Mouse (Mus musculus): Measurements from ENCODE around the gene Kcna2. TPM values are rescaled to one million over a fixed set of nuclear protein-coding genes. Genes with fewer than 3 reads are reported as not detected.

The Kcna2 gene
- polyA plus RNA-seq, 1 experiment from 2014 or later = 0.14 TPM

DNA sequence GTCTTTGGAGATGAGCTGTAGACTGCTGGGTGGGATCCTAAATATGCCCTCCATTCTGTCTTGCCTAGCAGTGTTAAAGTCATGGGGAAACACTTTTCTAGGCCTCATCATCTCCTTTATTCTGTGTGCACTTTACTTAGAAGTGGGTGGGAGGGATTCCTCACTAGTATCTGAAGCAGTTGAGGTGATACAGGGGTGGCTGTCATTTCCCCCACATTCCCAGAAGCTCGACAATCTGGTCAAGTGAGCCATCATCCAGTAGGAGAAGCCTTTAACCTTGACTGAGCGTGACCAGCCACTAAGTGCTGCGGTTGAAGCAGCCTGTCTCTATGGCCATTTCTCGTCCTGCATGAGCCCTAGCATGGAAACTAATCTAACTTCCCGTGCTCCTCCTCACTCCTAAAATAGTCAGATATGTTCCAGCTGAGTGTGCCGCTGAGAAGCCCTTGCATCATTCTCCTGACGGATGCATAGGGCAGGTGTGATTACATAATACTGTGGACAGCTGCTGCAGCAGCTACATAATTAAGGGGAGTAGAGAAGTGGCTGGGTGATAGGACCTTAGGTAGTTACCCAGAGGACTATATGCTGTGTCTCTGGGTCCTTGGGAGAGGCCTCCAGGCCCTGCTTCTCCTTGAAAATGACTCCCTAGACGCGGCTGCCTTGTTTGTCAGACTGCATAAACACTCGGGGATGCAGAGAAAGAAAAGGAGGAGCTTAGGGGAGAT lies 12.2 kb downstream of the Kcna2 start:
- H3K36me3 ChIP-seq (ENCODE audit: control insufficient read depth, insufficient read depth, low read length) = no peaks in the 10 kb centered on the region
- no peaks in the 10 kb centered on the region for H3K27me3 ChIP-seq (ENCODE audit: control insufficient read depth, insufficient read depth, low read length)
- no peaks in the 10 kb centered on the region for H3K9me3 ChIP-seq (replicated peaks; ENCODE audit: control insufficient read depth, low read length)
- no peak overlapping the region for H3K27ac ChIP-seq (ENCODE audit: low read length)
- H3K4me1 ChIP-seq (ENCODE audit: control insufficient read depth, insufficient read depth, low read length) = no peaks in the 10 kb centered on the region
- H3K4me3 ChIP-seq (replicated peaks; ENCODE audit: low read length) = no peak overlapping the region
- WGBS = 55% methylated on average over 10 of the region's 10 CpGs
- no peak for ATAC-seq (ENCODE audit: insufficient read depth, low FRiP score)
- H3K4me2 ChIP-seq (ENCODE audit: low read depth, low read length) = no peak overlapping the region
- H3K9ac ChIP-seq (ENCODE audit: low read length) = no peak overlapping the region

DNA sequence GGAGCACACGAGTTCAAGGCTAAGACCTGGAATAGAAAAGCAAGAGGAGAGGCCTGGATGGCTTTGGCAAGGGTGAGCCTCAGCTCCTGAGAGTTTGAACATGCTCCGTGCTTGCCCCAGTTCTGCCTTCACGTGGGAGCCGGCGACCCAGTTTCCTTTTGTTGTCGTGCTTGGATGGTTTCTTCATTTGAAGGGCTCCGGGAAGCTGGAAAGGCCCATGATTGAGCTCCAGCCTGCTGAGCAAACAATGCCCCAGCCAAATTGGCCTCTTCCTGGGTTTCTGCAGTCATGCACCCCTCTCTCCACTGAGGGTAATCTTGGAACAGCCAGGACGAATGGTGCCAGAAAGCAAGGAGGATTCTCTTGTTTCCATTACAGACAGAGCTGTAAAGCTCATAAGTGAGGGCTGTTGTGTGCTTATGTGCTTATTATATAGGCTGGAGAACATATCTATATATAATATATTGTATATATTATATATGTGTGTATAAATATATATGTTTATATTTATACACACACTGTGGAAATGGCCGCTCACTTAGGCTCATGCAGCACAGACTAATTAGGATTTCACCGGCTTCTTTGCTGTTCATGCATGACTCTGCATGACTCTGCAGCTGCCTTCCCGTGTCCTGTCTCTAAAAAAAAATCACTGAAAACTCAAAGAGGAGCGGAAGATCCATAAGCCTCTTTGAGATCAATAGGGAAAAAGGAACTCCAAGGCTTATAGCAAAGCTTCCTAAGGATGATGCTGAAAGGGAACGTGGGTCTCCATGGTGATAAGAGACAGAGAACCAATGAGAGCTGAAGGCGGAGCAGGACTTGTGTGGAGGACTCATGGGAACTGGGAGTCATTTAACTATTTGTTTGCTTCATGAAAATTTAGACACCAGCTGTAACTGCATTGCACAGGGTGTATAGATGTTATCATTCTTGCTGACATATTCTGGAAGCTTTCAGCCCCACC lies 13.1 kb downstream of the Kcna2 start:
- Histone ChIP-seq H3K4me1 (ENCODE audit: control insufficient read depth, insufficient read depth, low read length) (no peaks in the 10 kb centered on the region), H3K9me3 (replicated peaks; ENCODE audit: control insufficient read depth, low read length) (no peaks in the 10 kb centered on the region), H3K4me3 (replicated peaks; ENCODE audit: low read length) (no peak overlapping the region), H3K4me2 (ENCODE audit: low read depth, low read length) (no peak overlapping the region), H3K9ac (ENCODE audit: low read length) (no peak overlapping the region), H3K27me3 (ENCODE audit: control insufficient read depth, insufficient read depth, low read length) (no peaks in the 10 kb centered on the region), H3K27ac (ENCODE audit: low read length) (no peak overlapping the region), H3K36me3 (ENCODE audit: control insufficient read depth, insufficient read depth, low read length) (no peaks in the 10 kb centered on the region)
- ATAC-seq (ENCODE audit: insufficient read depth, low FRiP score) = 0 out of 2 replicates have a peak, but pooled peaks have one; percentile 21
- 62% methylated on average over 14 of the region's 14 CpGs for WGBS

GRCm38 (mm10) chr3:107114941-107115340 lies 14.0 kb downstream of the Kcna2 start:
- no peaks in the 10 kb centered on the region for H3K9me3 ChIP-seq (replicated peaks; ENCODE audit: control insufficient read depth, low read length)
- 87% methylated on average over 2 of the region's 2 CpGs for WGBS
- no peak for ATAC-seq (ENCODE audit: insufficient read depth, low FRiP score)

DNA sequence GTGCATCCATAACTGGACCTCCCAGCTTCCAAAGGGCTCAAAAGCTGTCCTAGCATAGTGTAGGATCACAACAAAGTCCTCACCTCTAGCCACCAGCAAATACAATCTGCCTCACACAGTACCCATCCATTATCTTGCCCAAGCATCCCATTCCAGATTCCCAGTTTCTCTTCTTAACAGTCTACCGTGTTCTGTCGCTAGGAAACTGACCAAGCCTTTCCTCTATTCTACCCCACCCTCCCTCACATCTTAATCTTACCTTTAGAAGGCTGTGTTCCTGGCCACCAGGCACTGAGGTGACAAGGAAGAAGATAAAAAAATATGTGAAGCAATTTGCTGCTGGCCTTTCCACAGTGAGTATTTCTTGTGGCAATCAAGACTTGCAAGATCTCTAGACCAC lies 14.8 kb downstream of the Kcna2 start:
- ATAC-seq (ENCODE audit: insufficient read depth, low FRiP score) = no peak
- 63% methylated on average over 2 of the region's 2 CpGs for WGBS
- Histone ChIP-seq H3K4me1 (ENCODE audit: control insufficient read depth, insufficient read depth, low read length) (no peaks in the 10 kb centered on the region), H3K27me3 (ENCODE audit: control insufficient read depth, insufficient read depth, low read length) (no peaks in the 10 kb centered on the region), H3K36me3 (ENCODE audit: control insufficient read depth, insufficient read depth, low read length) (no peaks in the 10 kb centered on the region), H3K4me2 (ENCODE audit: low read depth, low read length) (no peak overlapping the region), H3K4me3 (replicated peaks; ENCODE audit: low read length) (no peak overlapping the region), H3K9me3 (replicated peaks; ENCODE audit: control insufficient read depth, low read length) (no peaks in the 10 kb centered on the region), H3K27ac (ENCODE audit: low read length) (no peak overlapping the region), H3K9ac (ENCODE audit: low read length) (no peak overlapping the region)

More at GRCm38 (mm10) chr3:107114941-107115340, 14.0 kb downstream of the Kcna2 start:
- H3K4me1 ChIP-seq (ENCODE audit: control insufficient read depth, insufficient read depth, low read length) = no peaks in the 10 kb centered on the region
- H3K4me2 ChIP-seq (ENCODE audit: low read depth, low read length) = no peak overlapping the region
- no peaks in the 10 kb centered on the region for H3K27me3 ChIP-seq (ENCODE audit: control insufficient read depth, insufficient read depth, low read length)
- no peak overlapping the region for H3K4me3 ChIP-seq (replicated peaks; ENCODE audit: low read length)
- H3K27ac ChIP-seq (ENCODE audit: low read length) = no peak overlapping the region
- H3K36me3 ChIP-seq (ENCODE audit: control insufficient read depth, insufficient read depth, low read length) = no peaks in the 10 kb centered on the region
- H3K9ac ChIP-seq (ENCODE audit: low read length) = no peak overlapping the region

DNA sequence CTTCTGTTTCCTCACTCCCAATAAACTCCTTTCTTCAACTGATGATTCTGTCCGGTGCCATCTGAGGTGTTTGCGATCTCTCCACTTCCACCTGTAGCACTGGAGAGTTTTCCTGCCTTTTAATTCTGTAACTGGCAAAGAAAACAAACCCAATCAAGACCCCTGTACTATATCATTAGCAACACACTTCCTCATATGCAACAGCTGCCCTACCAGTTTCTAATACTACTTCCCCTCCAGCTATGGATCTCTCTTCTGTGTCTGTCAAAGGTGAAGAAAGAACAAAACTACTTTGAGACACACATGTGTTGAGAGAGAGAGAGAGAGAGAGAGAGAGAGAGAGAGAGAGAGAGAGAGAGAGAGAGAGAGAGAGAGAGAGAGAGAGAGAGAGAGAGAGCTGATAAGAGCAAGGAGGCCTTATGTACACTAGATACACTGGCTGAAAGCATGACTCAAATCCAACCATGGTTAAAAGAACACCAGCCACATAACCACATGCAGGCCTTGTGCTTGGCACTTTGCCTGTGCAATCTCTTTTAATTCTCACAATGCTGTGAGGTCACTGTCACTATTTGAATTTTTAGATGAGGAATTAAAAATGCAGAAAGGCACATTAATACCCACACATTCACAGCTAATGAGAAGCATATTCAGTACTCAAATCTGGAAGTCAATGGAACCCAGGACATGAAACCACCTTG lies 19.1 kb downstream of the Kcna2 start:
- Histone ChIP-seq H3K36me3 (ENCODE audit: control insufficient read depth, insufficient read depth, low read length) (no peaks in the 10 kb centered on the region), H3K27ac (ENCODE audit: low read length) (no peak overlapping the region), H3K4me1 (ENCODE audit: control insufficient read depth, insufficient read depth, low read length) (no peaks in the 10 kb centered on the region), H3K4me3 (replicated peaks; ENCODE audit: low read length) (no peak overlapping the region), H3K4me2 (ENCODE audit: low read depth, low read length) (no peak overlapping the region), H3K27me3 (ENCODE audit: control insufficient read depth, insufficient read depth, low read length) (no peaks in the 10 kb centered on the region), H3K9me3 (replicated peaks; ENCODE audit: control insufficient read depth, low read length) (no peaks in the 10 kb centered on the region), H3K9ac (ENCODE audit: low read length) (no peak overlapping the region)
- WGBS = 81% methylated on average over 2 of the region's 2 CpGs
- no peak for ATAC-seq (ENCODE audit: insufficient read depth, low FRiP score)

GRCm38 (mm10) chr3:107122306-107122705 lies 21.4 kb downstream of the Kcna2 start:
- no peaks in the 10 kb centered on the region for H3K9me3 ChIP-seq (replicated peaks; ENCODE audit: control insufficient read depth, low read length)
- no peak overlapping the region for H3K4me3 ChIP-seq (replicated peaks; ENCODE audit: low read length)
- no peak overlapping the region for H3K9ac ChIP-seq (ENCODE audit: low read length)
- no peak for ATAC-seq (ENCODE audit: insufficient read depth, low FRiP score)
- H3K36me3 ChIP-seq (ENCODE audit: control insufficient read depth, insufficient read depth, low read length) = no peaks in the 10 kb centered on the region
- H3K4me2 ChIP-seq (ENCODE audit: low read depth, low read length) = no peak overlapping the region
- H3K27me3 ChIP-seq (ENCODE audit: control insufficient read depth, insufficient read depth, low read length) = no peaks in the 10 kb centered on the region
- H3K4me1 ChIP-seq (ENCODE audit: control insufficient read depth, insufficient read depth, low read length) = no peaks in the 10 kb centered on the region
- H3K27ac ChIP-seq (ENCODE audit: low read length) = no peak overlapping the region

DNA sequence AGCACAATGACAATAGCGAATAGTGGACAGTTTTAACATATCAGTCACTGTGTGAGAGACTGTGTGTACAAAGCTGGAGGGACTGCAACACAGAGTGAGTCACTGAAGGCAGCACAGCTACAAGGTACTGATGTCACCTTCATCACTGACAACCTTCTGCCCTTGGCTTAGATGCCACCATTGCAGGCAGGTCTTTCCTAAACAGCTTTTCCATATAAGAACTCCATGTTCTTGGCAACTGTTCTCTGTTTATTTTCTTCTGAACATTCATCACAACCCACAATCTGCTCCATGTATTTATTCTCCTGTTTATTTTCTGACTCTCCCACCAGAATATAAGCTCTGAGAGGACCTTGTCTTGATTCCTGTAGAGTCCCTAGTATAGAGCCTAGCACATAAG lies 26.7 kb downstream of the Kcna2 start:
- Histone ChIP-seq H3K9ac (ENCODE audit: low read length) (no peak overlapping the region), H3K4me3 (replicated peaks; ENCODE audit: low read length) (no peak overlapping the region), H3K27ac (ENCODE audit: low read length) (no peak overlapping the region), H3K36me3 (ENCODE audit: control insufficient read depth, insufficient read depth, low read length) (no peaks in the 10 kb centered on the region), H3K27me3 (ENCODE audit: control insufficient read depth, insufficient read depth, low read length) (no peaks in the 10 kb centered on the region), H3K4me1 (ENCODE audit: control insufficient read depth, insufficient read depth, low read length) (peaks cover 13% of the 10 kb centered on the region; the same call in 1 of the 2 replicates), H3K4me2 (ENCODE audit: low read depth, low read length) (no peak overlapping the region), H3K9me3 (replicated peaks; ENCODE audit: control insufficient read depth, low read length) (no peaks in the 10 kb centered on the region)
- WGBS = 72% methylated on average over 1 of the region's 1 CpGs
- ATAC-seq (ENCODE audit: insufficient read depth, low FRiP score) = no peak

DNA sequence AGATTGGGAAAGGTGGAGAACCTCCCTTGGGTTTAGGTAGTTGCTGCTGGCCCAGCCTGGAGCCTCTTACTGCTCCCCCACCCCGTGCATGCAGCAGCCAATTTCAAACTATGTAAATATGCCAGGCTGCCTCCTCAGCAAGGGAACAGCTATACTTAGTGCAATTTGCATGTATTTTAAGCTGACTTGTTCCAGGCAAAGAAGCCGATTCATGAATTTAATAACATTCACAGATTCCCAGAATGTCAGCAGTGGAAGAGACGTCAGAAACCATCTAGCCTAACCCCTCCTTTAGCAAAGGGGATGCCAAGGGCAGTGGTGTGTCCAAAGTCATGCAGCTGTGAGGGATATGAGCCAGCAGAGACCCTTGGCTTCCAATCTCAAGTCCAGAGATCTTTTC lies 27.5 kb downstream of the Kcna2 start:
- 56% methylated on average over 3 of the region's 3 CpGs for WGBS
- no peak overlapping the region for H3K4me3 ChIP-seq (replicated peaks; ENCODE audit: low read length)
- no peak overlapping the region for H3K27ac ChIP-seq (ENCODE audit: low read length)
- peaks cover 13% of the 10 kb centered on the region; the same call in 1 of the 2 replicates for H3K4me1 ChIP-seq (ENCODE audit: control insufficient read depth, insufficient read depth, low read length)
- no peak overlapping the region for H3K9ac ChIP-seq (ENCODE audit: low read length)
- no peaks in the 10 kb centered on the region for H3K36me3 ChIP-seq (ENCODE audit: control insufficient read depth, insufficient read depth, low read length)
- H3K4me2 ChIP-seq (ENCODE audit: low read depth, low read length) = no peak overlapping the region
- no peak for ATAC-seq (ENCODE audit: insufficient read depth, low FRiP score)
- no peaks in the 10 kb centered on the region for H3K9me3 ChIP-seq (replicated peaks; ENCODE audit: control insufficient read depth, low read length)
- no peaks in the 10 kb centered on the region for H3K27me3 ChIP-seq (ENCODE audit: control insufficient read depth, insufficient read depth, low read length)
